Mouse (Mus musculus) heart, postnatal 10 days (tissue): ENCODE results near the gene Synpo2. TPM values are rescaled to one million over a fixed set of nuclear protein-coding genes. Genes with fewer than 3 reads are reported as not detected.

ENCODE experiments used
- DNase-seq, 2 experiments: peaks; one replicate each; pipeline ENCODE4 v3.0.0; 2021
- intact Hi-C: fragments of 180-260 bp; cut with DNase I; formaldehyde crosslinking; loops from one replicate; pipeline ENCODE4 v1.15.1; 2025
- total RNA-seq, 2 experiments: library from RNA; stranded (reverse); gene quantifications; 2 replicates each; pipeline ENCODE4 v1.2.3; 2021

Gene Synpo2
- total RNA-seq, 2 experiments from 2014 or later = 37.8 to 43.1 TPM

GRCm38 (mm10) chr3:123169398-123169797, 66.6 kb downstream of the Synpo2 start:
- no peak for DNase-seq
- intact Hi-C loops = loop anchor here (2.0 to 10.0 kb wide), 4 partner anchors 63 to 335 kb away; no protein-coding TSS in a partner anchor

- DNase-seq = peak; percentile 74 to 83
- intact Hi-C loops = loop anchor here (1.0 to 10.0 kb wide), 5 partner anchors 64 to 336 kb away; no protein-coding TSS in a partner anchor
Measured at GRCm38 (mm10) chr3:123168815-123169214, 67.1 kb downstream of the Synpo2 start.

GRCm38 (mm10) chr3:123166450-123166849, 69.5 kb downstream of the Synpo2 start:
- intact Hi-C loops = loop anchor here (5.0 to 10.0 kb wide), 2 partner anchors 206 to 338 kb away; no protein-coding TSS in a partner anchor
- DNase-seq = no peak

GRCm38 (mm10) chr3:123164183-123164582, 71.8 kb downstream of the Synpo2 start:
- intact Hi-C loops = loop anchor here (10.0 kb wide), 1 partner anchor 341 kb away; no protein-coding TSS in a partner anchor
- no peak for DNase-seq

- intact Hi-C loops = loop anchor here (10.0 kb wide), 1 partner anchor 342 kb away; no protein-coding TSS in a partner anchor
- no peak for DNase-seq
Measured at GRCm38 (mm10) chr3:123163192-123163523, 72.8 kb downstream of the Synpo2 start.

GRCm38 (mm10) chr3:123162289-123163191, 73.4 kb downstream of the Synpo2 start:
- intact Hi-C loops = loop anchor here (10.0 kb wide), 1 partner anchor 342 kb away; no protein-coding TSS in a partner anchor

GRCm38 (mm10) chr3:123160792-123161191, 75.2 kb downstream of the Synpo2 start:
- DNase-seq = peak; percentile 55 to 72
- intact Hi-C loops = loop anchor here (2.0 to 10.0 kb wide), 3 partner anchors 162 to 344 kb away; no protein-coding TSS in a partner anchor

More at GRCm38 (mm10) chr3:123162289-123163191, 73.4 kb downstream of the Synpo2 start:
- no peak for DNase-seq

- intact Hi-C loops = loop anchor here (2.0 to 5.0 kb wide), 4 partner anchors 42 to 220 kb away; no protein-coding TSS in a partner anchor
- DNase-seq = peak; percentile 80 to 83
Measured at GRCm38 (mm10) chr3:123159139-123159824, 76.7 kb downstream of the Synpo2 start.

- peak; percentile 72 to 76 for DNase-seq
- intact Hi-C loops = loop anchor here (2.0 to 5.0 kb wide), 4 partner anchors 42 to 220 kb away; no protein-coding TSS in a partner anchor
Measured at GRCm38 (mm10) chr3:123158579-123158978, 77.4 kb downstream of the Synpo2 start.

GRCm38 (mm10) chr3:123153337-123153736, 82.6 kb downstream of the Synpo2 start:
- peak in 1 of 2 experiments; percentile 56 for DNase-seq
- intact Hi-C loops = no loop called here

GRCm38 (mm10) chr3:123152911-123153310, 83.0 kb downstream of the Synpo2 start:
- DNase-seq = no peak
- intact Hi-C loops = no loop called here

GRCm38 (mm10) chr3:123150523-123151135, 85.3 kb downstream of the Synpo2 start:
- no peak for DNase-seq
- intact Hi-C loops = no loop called here

- intact Hi-C loops = no loop called here
- no peak for DNase-seq
Measured at GRCm38 (mm10) chr3:123149380-123150162, 86.4 kb downstream of the Synpo2 start.

- DNase-seq = no peak
- intact Hi-C loops = no loop called here
Measured at GRCm38 (mm10) chr3:123148641-123149040, 87.3 kb downstream of the Synpo2 start.

- intact Hi-C loops = no loop called here
- DNase-seq = no peak
Measured at GRCm38 (mm10) chr3:123146557-123146956, 89.4 kb downstream of the Synpo2 start.

- intact Hi-C loops = no loop called here
- DNase-seq = no peak
Measured at GRCm38 (mm10) chr3:123145942-123146341, 90.0 kb downstream of the Synpo2 start.

GRCm38 (mm10) chr3:123143412-123143811, 92.5 kb downstream of the Synpo2 start:
- no peak for DNase-seq
- intact Hi-C loops = no loop called here

GRCm38 (mm10) chr3:123142298-123142697, 93.7 kb downstream of the Synpo2 start:
- intact Hi-C loops = no loop called here
- no peak for DNase-seq

- intact Hi-C loops = no loop called here
- no peak for DNase-seq
Measured at GRCm38 (mm10) chr3:123141069-123141468, 94.9 kb downstream of the Synpo2 start.

GRCm38 (mm10) chr3:123140134-123140533, 95.8 kb downstream of the Synpo2 start:
- DNase-seq = no peak
- intact Hi-C loops = no loop called here
